Mouse (Mus musculus): ENCODE data around the gene Mknk2. TPM values are rescaled to one million over a fixed set of nuclear protein-coding genes. Genes with fewer than 3 reads are reported as not detected.

Gene Mknk2
- total RNA-seq, 1 experiment from 2014 or later = 105 TPM

- no peak for ATAC-seq (ENCODE audit: extremely low read depth, insufficient number of reproducible peaks, low FRiP score, poor library complexity, severe bottlenecking)
These were observed 3.7 kb downstream of the Mknk2 start for GRCm38 (mm10) chr10:80674161-80674711.

- ATAC-seq (ENCODE audit: extremely low read depth, insufficient number of reproducible peaks, low FRiP score, poor library complexity, severe bottlenecking) = no peak
These were observed 4.2 kb downstream of the Mknk2 start for GRCm38 (mm10) chr10:80673690-80674089.

- ATAC-seq (ENCODE audit: extremely low read depth, insufficient number of reproducible peaks, low FRiP score, poor library complexity, severe bottlenecking) = no peak
These were observed 5.8 kb downstream of the Mknk2 start for GRCm38 (mm10) chr10:80671936-80672690.

GRCm38 (mm10) chr10:80671251-80671650 is 6.7 kb downstream of the Mknk2 start:
- no peak for ATAC-seq (ENCODE audit: extremely low read depth, insufficient number of reproducible peaks, low FRiP score, poor library complexity, severe bottlenecking)

- ATAC-seq (ENCODE audit: extremely low read depth, insufficient number of reproducible peaks, low FRiP score, poor library complexity, severe bottlenecking) = no peak
These were observed 7.4 kb downstream of the Mknk2 start for GRCm38 (mm10) chr10:80670531-80670930.

- ATAC-seq (ENCODE audit: extremely low read depth, insufficient number of reproducible peaks, low FRiP score, poor library complexity, severe bottlenecking) = no peak
These were observed 8.0 kb downstream of the Mknk2 start for GRCm38 (mm10) chr10:80669737-80670485.

- ATAC-seq (ENCODE audit: extremely low read depth, insufficient number of reproducible peaks, low FRiP score, poor library complexity, severe bottlenecking) = no peak
These were observed 8.9 kb downstream of the Mknk2 start for GRCm38 (mm10) chr10:80669018-80669417.

GRCm38 (mm10) chr10:80668614-80669013 is 9.3 kb downstream of the Mknk2 start:
- ATAC-seq (ENCODE audit: extremely low read depth, insufficient number of reproducible peaks, low FRiP score, poor library complexity, severe bottlenecking) = no peak

- ATAC-seq (ENCODE audit: extremely low read depth, insufficient number of reproducible peaks, low FRiP score, poor library complexity, severe bottlenecking) = no peak
These were observed 11.0 kb downstream of the Mknk2 start for GRCm38 (mm10) chr10:80666837-80667412.

GRCm38 (mm10) chr10:80665981-80666733 is 11.8 kb downstream of the Mknk2 start:
- no peak for ATAC-seq (ENCODE audit: extremely low read depth, insufficient number of reproducible peaks, low FRiP score, poor library complexity, severe bottlenecking)

GRCm38 (mm10) chr10:80665459-80665858 is 12.5 kb downstream of the Mknk2 start:
- ATAC-seq (ENCODE audit: extremely low read depth, insufficient number of reproducible peaks, low FRiP score, poor library complexity, severe bottlenecking) = no peak

- no peak for ATAC-seq (ENCODE audit: extremely low read depth, insufficient number of reproducible peaks, low FRiP score, poor library complexity, severe bottlenecking)
These were observed 12.9 kb downstream of the Mknk2 start for GRCm38 (mm10) chr10:80665016-80665380.

- no peak for ATAC-seq (ENCODE audit: extremely low read depth, insufficient number of reproducible peaks, low FRiP score, poor library complexity, severe bottlenecking)
These were observed 13.5 kb downstream of the Mknk2 start for GRCm38 (mm10) chr10:80664197-80665015.

- 0 out of 2 replicates have a peak, but pooled peaks have one; percentile 7 for ATAC-seq (ENCODE audit: extremely low read depth, insufficient number of reproducible peaks, low FRiP score, poor library complexity, severe bottlenecking)
These were observed 14.3 kb downstream of the Mknk2 start for GRCm38 (mm10) chr10:80663485-80664196.

- ATAC-seq (ENCODE audit: extremely low read depth, insufficient number of reproducible peaks, low FRiP score, poor library complexity, severe bottlenecking) = peak; percentile 31; the same call in 1 of the 2 replicates
These were observed 16.8 kb downstream of the Mknk2 start for GRCm38 (mm10) chr10:80661149-80661548.

- ATAC-seq (ENCODE audit: extremely low read depth, insufficient number of reproducible peaks, low FRiP score, poor library complexity, severe bottlenecking) = no peak
These were observed 18.7 kb downstream of the Mknk2 start for GRCm38 (mm10) chr10:80659213-80659612.

GRCm38 (mm10) chr10:80658841-80659202 is 19.1 kb downstream of the Mknk2 start:
- peak; percentile 43; the same call in 1 of the 2 replicates for ATAC-seq (ENCODE audit: extremely low read depth, insufficient number of reproducible peaks, low FRiP score, poor library complexity, severe bottlenecking)
